Mouse (Mus musculus): ENCODE results near the gene Tmem144.

- TF ChIP-seq POLR2A (IDR thresholded peaks at IDR 0.05; ENCODE audit: borderline replicate concordance, control insufficient read depth, low read depth, low read length) (no peak), CTCF (IDR thresholded peaks at IDR 0.05; ENCODE audit: control insufficient read depth, insufficient read depth, low read length) (no peak)
These were observed 14.0 kb upstream of the Tmem144 start for GRCm38 (mm10) chr3:79866526-79866925.
